Comparison of ENCODE assay signal across 12 mouse cellular contexts in the genomic region with DNA sequence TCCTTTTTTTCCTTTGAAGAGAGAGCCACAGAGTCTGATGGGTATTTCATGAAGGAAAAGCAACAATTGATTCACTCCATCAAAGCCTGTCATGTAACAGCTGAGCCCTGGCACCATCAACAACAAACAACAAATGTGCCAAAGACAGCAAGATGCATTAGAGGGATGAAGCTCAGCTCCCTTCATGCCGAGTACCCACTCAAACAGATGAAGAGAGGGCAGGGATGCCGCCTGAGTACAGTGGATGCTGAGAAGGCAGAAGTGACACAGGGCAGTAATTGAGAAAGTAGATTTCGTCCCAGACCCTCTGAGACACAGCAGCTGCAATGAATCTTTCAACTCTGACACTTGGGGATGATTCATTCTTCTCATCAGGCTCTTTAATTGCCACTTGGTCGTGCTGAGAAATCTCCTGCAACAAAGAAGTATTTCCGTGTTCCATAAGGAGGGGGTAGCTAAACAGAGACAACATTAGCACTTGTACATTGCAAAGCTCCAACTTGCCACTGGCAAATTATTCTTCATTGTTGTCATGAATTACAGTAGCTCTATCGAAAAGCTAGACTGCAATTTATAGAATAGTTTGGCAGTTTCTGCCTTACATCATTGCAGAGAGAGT.
DNase-seq lines count a peak whose midpoint lies in the region; ATAC-seq lines count a peak whose summit lies in the region.
"Had no signal": no experiment of that assay in that cellular context is flagged by ENCODE, and none has a peak within 500 bp of the region (broad histone marks: within the 10 kb centered on the region; RNA-seq: fewer than 3 reads in every experiment).

No protein-coding gene starts in this region.

- no peaks in the 10 kb centered on the region for H3K9me3 ChIP-seq in forebrain, embryonic 13.5 days (replicated peaks)
- no peaks in the 10 kb centered on the region for H3K9me3 ChIP-seq in forebrain, embryonic 12.5 days
- no peaks in the 10 kb centered on the region for H3K9me3 ChIP-seq in midbrain, embryonic 16.5 days (replicated peaks; ENCODE audit: control insufficient read depth, low read length, poor library complexity, severe bottlenecking)
- no peaks in the 10 kb centered on the region for H3K9me3 ChIP-seq in midbrain, embryonic 10.5 days (replicated peaks)
- H3K9me3 ChIP-seq: heart, embryonic 12.5 days; intestine, embryonic 15.5 days had no signal

- DNase-seq in midbrain, embryonic 10.5 days (ENCODE audit: low spot score) = no peak
- DNase-seq in layer of hippocampus, adult 9-11 months = peak; percentile 16
- DNase-seq in adrenal gland, postnatal 4 days (ENCODE audit: low spot score in 2 of 2) = no peak
- DNase-seq in gastrocnemius, adult 8-10 months (ENCODE audit: low spot score in 2 of 2) = no peak
- DNase-seq: right cerebral cortex, postnatal 25 days had no signal

- H3K36me3 ChIP-seq in forebrain, embryonic 13.5 days (ENCODE audit: poor library complexity, severe bottlenecking) = no peaks in the 10 kb centered on the region
- H3K36me3 ChIP-seq in forebrain, embryonic 12.5 days (replicated peaks) = no peaks in the 10 kb centered on the region
- no peaks in the 10 kb centered on the region for H3K36me3 ChIP-seq in midbrain, embryonic 16.5 days (ENCODE audit: control insufficient read depth, insufficient read depth, low read length)
- H3K36me3 ChIP-seq in midbrain, embryonic 10.5 days = no peaks in the 10 kb centered on the region
- H3K36me3 ChIP-seq: heart, embryonic 12.5 days; intestine, embryonic 15.5 days had no signal

- 49% methylated on average over 6 of the region's 6 CpGs for WGBS in forebrain, embryonic 13.5 days
- WGBS in forebrain, embryonic 12.5 days = 51% methylated on average over 6 of the region's 6 CpGs
- 56% methylated on average over 6 of the region's 6 CpGs for WGBS in midbrain, embryonic 16.5 days
- 84% methylated on average over 6 of the region's 6 CpGs for WGBS in midbrain, embryonic 10.5 days

- H3K4me1 ChIP-seq in forebrain, embryonic 13.5 days = 0 out of 2 replicates have a peak, but pooled peaks cover 3% of the 10 kb centered on the region
- no peaks in the 10 kb centered on the region for H3K4me1 ChIP-seq in forebrain, embryonic 12.5 days
- H3K4me1 ChIP-seq in midbrain, embryonic 16.5 days (ENCODE audit: control insufficient read depth, insufficient read depth, low read length) = no peaks in the 10 kb centered on the region
- 0 out of 2 replicates have a peak, but pooled peaks cover 2% of the 10 kb centered on the region for H3K4me1 ChIP-seq in midbrain, embryonic 10.5 days
- H3K4me1 ChIP-seq: heart, embryonic 12.5 days; intestine, embryonic 15.5 days had no signal

- H3K27me3 ChIP-seq in forebrain, embryonic 13.5 days = no peaks in the 10 kb centered on the region
- H3K27me3 ChIP-seq in forebrain, embryonic 12.5 days = no peaks in the 10 kb centered on the region
- H3K27me3 ChIP-seq in midbrain, embryonic 16.5 days (ENCODE audit: control insufficient read depth, insufficient read depth, low read depth, low read length) = no peaks in the 10 kb centered on the region
- no peaks in the 10 kb centered on the region for H3K27me3 ChIP-seq in midbrain, embryonic 10.5 days (ENCODE audit: low read depth, poor library complexity, severe bottlenecking)
- H3K27me3 ChIP-seq: heart, embryonic 12.5 days; intestine, embryonic 15.5 days had no signal

- peak; percentile 83 for ATAC-seq in forebrain, embryonic 13.5 days
- ATAC-seq in forebrain, embryonic 12.5 days (ENCODE audit: low FRiP score) = no peak
- ATAC-seq in midbrain, embryonic 16.5 days = peak; percentile 75; the same call in 1 of the 2 replicates
- no peak for ATAC-seq in activated CD4-positive, CD25-positive, alpha-beta regulatory T cell, adult 4 months
- ATAC-seq: intestine, embryonic 15.5 days had no signal

- H3K4me2 ChIP-seq in forebrain, embryonic 13.5 days = no peak overlapping the region
- no peak overlapping the region for H3K4me2 ChIP-seq in forebrain, embryonic 12.5 days
- no peak overlapping the region for H3K4me2 ChIP-seq in midbrain, embryonic 16.5 days (ENCODE audit: low read length)
- H3K4me2 ChIP-seq: heart, embryonic 12.5 days; intestine, embryonic 15.5 days; liver, embryonic 11.5 days had no signal

- H3K4me3 ChIP-seq in forebrain, embryonic 13.5 days = no peak overlapping the region
- no peak overlapping the region for H3K4me3 ChIP-seq in forebrain, embryonic 12.5 days (replicated peaks)
- H3K4me3 ChIP-seq in midbrain, embryonic 16.5 days (ENCODE audit: low read depth, low read length) = no peak overlapping the region
- H3K4me3 ChIP-seq in midbrain, embryonic 10.5 days = no peak overlapping the region
- H3K4me3 ChIP-seq: heart, embryonic 12.5 days; intestine, embryonic 15.5 days had no signal

- 0 out of 2 replicates have a peak overlapping the region, but pooled peaks have one; percentile 20 for H3K27ac ChIP-seq in forebrain, embryonic 13.5 days
- no peak overlapping the region for H3K27ac ChIP-seq in forebrain, embryonic 12.5 days
- H3K27ac ChIP-seq in midbrain, embryonic 16.5 days (ENCODE audit: low read length) = no peak overlapping the region
- H3K27ac ChIP-seq in midbrain, embryonic 10.5 days (replicated peaks) = no peak overlapping the region
- H3K27ac ChIP-seq: intestine, embryonic 15.5 days had no signal

- H3K9ac ChIP-seq in forebrain, embryonic 13.5 days = no peak overlapping the region
- no peak overlapping the region for H3K9ac ChIP-seq in forebrain, embryonic 12.5 days
- H3K9ac ChIP-seq in midbrain, embryonic 16.5 days (ENCODE audit: low read depth, low read length) = no peak overlapping the region
- H3K9ac ChIP-seq: heart, embryonic 12.5 days; intestine, embryonic 15.5 days had no signal

Comparison
In these comparisons a context has a peak if more than half of its experiments do, and no peak if none do; other contexts are left out.
1. ATAC-seq: peak in forebrain, embryonic 13.5 days (single experiment) and midbrain, embryonic 16.5 days (single experiment); none in forebrain, embryonic 12.5 days (single experiment) and activated CD4-positive, CD25-positive, alpha-beta regulatory T cell, adult 4 months (single experiment).